Mouse (Mus musculus): ENCODE results near the gene Tymp.

Gene Tymp

DNA sequence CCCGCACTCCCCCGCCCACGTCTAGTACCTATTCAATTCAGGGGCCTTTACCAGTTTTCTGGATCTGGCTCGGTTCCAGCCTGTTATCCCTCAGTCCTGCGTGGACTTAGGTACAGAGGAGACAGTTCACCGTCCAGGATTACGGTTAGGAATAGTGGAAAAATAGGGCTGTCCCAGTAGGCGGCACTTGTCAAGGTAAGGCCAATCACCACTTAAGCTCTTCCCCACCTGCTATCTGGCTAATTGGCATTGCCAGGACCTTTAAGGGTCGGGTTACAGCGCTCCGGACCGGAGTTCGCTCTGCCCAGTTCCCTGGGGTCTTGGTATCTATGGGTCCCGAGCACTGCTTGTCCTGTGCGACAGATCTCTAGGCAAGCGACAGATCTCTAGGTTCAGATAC lies at the start of gene Tymp:
Gene Tymp, minus strand, starts transcription at position 83 of the 400 bp plus-strand sequence.
- DNase-seq (ENCODE audit: low spot score in 2 of 2): no peak

DNA sequence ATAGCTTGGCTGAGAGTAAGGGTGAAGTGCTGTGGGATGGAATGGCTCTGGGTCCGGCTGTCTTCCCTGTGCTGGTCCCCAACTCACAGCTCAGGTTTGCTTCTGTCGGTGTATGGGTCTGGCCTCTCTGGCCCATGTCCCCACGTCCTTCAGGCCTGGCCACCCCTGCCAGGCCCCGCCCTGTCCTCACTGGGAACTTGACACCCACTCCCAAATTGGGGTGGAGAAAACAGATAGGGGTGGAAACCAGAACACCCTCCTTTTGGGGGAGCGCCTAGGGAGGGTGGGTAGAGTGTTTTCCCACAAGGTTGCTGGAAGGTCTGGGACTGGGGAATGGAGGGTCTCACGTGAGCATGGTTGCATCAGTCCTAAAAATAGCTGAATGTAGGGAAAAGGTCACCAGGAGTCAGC lies 48.9 kb upstream of the Tymp start, which contains the start of gene Cpt1b:
Gene Cpt1b, minus strand, starts transcription at position 153 of the 411 bp plus-strand sequence.
- DNase-seq (ENCODE audit: low spot score in 2 of 2): no peak

DNA sequence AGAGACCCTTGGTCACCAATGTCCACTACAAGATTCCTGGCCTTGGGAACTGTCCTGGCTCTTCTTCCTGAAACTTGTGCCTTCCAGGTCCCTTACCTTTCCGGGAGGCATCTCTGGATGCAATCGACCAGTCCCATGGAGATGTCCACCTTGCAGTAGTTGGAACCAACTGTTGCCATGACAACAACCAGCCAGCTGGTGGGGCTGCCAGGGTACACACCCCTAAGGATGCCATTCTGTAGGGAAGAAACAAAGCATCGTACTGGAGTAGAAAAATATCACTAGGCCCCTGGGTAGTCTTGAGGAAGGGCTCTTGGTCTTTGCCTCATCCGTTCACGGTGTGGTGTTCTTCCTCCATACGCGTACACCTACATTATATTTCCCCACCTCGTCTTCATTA lies 47.8 kb upstream of the Tymp start:
- no peak for DNase-seq (ENCODE audit: low spot score in 2 of 2)

DNA sequence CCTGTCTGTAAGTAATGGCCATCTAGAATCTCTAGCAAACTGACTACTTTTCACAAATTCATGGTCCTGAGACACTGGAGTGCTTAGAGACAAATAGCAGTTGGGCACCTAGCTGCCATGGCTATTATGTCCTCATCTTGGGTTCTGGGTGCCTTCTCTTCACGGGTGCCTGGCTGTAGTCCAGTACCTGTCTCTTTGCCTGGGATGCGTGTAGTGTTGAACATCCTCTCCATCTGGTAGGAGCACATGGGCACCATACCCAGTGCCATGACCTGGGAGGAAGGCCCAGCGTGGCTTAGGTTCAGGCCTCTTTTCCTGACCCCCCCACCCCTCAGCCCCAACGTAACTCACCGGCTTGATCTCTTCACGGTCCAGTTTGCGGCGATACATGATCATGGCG lies 45.1 kb upstream of the Tymp start:
- no peak for DNase-seq (ENCODE audit: low spot score in 2 of 2)

DNA sequence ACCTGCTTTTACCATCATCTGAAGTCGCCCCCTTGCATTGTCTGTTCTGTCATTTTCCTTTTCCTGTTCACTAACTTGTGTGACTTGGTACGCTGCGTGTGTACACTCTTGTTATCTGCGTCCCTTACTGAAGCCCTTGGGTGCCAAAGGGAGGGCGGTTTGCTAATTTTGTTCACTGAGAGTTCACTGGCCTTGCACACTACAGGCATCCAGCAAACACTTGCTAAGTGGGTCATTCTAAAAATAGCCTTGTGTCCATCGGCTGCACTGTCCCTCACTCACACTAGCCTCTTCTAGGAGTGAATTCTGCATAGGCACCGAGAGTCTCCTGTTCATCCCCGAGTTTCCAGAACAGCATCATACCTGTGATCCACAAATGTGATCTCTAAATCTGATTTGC lies 38.4 kb upstream of the Tymp start:
- DNase-seq (ENCODE audit: low spot score in 2 of 2): no peak

DNA sequence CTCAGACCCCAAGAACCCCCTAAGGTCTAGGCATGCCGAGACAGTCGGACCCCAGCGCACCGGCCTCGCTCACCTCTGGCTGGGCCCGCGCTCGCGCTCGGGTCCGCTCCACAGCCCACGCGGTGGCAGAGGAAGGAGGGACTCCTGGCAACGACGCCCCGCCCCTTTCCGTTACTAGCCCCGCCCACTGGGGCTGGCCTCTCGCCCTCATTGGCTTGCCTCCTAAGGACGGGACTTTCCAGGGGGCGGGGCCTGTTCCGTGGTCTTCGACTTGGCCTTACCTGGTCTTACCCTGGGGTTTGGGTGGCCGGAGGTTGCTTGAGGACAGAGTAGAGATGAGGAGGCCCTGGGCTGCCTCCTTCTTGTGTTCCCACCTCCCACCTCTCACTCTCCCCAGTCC lies 33.3 kb upstream of the Tymp start, which contains the start of gene Syce3:
Gene Syce3, minus strand, starts transcription at position 386 of the 400 bp plus-strand sequence.
- DNase-seq (ENCODE audit: low spot score in 2 of 2): no peak

DNA sequence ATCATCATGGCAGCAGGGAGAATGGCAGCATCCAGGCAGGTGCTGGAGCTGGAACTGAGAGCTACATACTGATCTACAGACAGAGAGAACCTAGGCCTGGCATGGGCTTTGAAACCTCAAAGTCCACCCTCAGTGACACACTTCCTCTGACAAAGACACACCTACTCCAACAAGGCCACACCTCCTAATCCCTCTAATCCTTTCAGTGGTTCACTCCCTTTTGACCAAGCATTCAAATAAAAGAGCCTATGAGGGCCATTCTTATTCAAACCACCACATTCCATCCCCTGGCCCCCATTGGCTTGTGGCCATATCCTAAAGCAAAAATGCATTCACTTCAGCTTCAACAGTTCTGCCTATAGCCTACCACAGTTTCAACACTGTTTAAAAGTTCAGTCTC lies 29.9 kb upstream of the Tymp start:
- no peak for DNase-seq (ENCODE audit: low spot score in 2 of 2)

DNA sequence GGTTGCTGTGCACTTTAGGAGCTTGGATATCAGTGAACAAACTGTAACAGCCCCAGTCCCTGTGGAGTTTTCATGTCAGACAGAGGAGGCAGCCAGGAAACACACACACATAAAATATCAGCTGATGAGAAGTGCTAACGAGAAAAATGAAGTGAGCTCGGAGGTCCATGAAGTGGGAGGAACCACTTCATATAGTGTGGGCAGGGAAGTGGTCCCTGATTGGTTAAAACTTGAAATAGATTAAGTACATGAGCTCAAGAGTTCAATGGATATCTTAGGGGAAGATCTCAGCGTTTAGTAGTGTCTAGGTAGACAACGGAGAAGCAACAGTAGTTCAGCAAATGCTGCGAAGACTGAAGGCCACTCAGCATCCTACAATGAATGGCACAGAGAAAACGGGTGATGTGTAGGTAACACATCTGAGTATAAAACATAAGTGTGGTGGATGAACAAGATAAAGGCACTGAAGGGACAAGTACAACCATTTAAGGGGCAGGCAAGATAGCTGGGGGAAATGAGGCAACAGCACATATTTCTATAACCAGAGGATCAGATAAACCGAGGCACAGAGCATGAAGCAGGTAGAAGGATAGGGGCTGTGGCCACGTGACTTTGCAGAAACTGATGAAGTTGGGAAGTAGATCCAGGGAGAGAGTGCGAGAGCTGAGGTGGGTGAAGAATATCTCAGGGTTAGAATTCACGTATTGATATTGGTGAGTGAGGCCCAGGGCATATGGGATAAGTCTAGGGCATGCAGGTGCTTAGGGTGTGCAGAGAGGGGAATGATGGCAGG lies 28.2 kb upstream of the Tymp start:
- no peak for DNase-seq (ENCODE audit: low spot score in 2 of 2)

DNA sequence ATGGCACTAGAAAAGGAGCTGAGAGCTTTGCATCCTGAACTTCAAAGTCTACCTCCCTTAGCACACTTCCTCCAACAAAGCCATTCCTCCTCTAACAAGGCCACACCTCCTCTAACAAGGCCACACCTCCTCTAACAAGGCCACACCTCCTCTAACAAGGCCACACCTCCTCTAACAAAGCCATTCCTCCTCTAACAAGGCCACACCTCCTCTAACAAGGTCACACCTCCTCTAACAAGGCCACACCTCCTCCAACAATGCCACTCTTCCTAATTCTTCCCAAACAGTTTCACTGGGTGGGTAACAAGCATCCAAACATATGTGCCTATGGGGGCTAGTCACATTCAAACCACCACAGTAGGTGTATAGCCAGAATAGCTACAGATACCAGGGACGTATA lies 25.6 kb upstream of the Tymp start:
- no peak for DNase-seq (ENCODE audit: low spot score in 2 of 2)

DNA sequence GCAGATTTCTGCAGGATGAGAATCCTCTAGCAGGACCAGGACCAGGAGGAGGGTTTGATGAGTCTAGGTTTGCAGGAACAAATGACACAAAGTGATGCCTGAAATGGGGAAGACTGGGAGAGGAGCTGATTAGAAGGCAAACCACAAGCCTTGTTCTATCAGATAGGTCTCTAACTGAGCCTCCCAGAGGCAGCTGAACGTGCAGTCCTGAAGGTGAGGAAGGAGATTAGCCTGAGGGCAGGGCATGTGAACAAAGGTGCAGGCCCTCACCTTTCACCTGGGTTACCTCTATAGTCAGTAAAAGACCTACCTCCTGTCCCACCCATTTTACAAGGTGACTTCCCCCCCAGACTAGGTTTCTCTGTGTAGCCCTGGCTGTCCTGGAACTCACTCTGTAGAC lies 22.9 kb upstream of the Tymp start:
- DNase-seq (ENCODE audit: low spot score in 2 of 2): no peak

DNA sequence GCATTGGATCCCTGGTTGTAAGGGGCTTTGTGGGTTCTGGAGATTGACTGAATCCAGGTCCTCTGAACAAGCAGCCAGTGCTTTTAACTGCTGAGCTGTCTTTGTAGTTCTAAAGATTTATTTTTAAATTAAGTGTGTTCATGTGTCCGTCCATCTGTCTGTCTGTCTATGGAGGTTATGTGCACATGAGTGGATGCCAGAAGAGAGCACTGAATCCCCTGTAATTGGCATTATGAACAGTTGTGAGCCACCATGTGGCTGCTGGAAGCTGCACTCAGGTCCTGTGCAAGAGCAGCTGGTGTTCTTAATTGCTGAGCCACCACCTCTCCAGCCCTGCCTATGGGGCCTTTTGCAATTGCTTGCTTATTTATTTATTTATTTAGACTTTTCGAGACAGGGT lies 21.3 kb upstream of the Tymp start:
- DNase-seq (ENCODE audit: low spot score in 2 of 2): no peak

DNA sequence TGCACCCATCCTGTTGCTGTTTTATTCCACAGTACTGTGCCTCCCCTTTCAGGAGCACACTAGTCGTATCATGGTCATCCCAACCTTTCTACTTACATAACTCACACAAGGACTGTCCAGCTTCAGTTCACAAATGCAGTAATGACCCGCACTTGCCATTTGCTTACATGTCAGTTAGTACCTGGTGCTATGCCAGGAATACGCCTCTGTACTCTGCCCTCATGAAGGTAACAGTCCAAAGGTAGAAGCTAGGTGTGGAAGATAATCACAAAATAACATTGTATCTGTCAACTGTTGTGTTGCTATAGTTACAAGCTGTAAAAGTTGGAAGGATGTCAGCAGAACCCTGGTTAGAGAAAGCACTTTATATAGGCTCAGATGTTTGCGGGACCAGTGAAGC lies 20.0 kb upstream of the Tymp start:
- DNase-seq (ENCODE audit: low spot score in 2 of 2): no peak

DNA sequence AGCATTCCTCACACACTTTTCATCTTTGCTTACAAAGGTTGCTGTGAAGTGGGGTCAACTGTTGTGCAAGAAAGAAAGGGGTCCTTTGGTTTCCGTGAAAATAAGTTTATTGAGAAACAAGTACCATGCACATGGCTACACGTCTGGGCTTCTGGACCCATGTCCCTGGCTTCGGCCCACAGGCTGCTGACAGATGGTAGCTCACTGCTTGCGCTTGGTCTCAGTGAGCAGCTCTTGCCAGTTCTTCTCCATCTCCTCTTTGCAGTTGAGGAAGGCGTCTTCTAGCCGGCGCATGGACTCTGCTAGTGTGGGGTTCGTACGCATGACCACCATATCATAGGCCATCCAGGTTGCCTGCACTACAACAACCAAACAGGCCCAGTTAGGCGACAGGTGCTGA lies 13.2 kb upstream of the Tymp start:
- DNase-seq (ENCODE audit: low spot score in 2 of 2): no peak

DNA sequence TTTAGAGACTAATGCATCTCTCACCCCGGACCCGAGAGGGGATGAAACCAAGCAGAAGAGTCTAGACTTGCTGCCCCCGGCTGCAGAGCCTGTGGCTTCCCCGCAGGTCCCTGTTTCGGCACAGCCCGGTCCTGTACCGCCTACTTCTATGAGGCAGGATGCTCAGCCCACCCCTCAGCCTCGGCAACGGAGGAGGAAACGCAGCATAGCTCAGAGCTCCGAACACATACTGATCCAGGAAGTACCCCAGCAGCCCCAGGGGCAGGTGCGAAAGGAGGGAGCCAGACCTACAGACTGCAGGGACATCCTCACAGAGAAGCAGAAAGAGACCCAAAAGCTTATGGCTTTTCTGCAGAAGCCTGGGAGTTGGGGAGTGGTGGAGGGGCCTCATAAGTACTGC lies 10.3 kb upstream of the Tymp start:
- DNase-seq (ENCODE audit: low spot score in 2 of 2): no peak

DNA sequence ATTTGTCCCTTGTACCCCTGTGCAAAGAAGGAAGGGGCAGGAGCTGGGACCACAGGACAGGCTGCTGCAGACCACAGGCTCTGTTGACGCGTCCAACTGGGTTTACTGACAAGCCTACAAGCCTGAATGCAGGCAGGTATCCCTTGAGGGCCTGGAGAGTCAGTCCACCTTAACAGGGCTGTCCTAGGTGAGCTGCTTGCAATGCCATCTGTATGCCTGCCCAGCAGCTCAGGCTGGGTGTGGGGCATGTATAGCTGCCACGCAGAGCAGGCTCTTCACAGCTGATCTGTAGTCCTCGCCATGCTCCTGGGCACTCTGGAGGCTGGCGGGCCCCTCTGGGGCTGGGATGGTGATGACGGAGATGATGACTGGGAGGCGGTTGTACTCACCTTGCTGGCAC lies 7.8 kb upstream of the Tymp start, which contains the start of gene Klhdc7b:
Gene Klhdc7b, plus strand, starts transcription at position 301 of the 400 bp plus-strand sequence.
- DNase-seq (ENCODE audit: low spot score in 2 of 2): no peak

DNA sequence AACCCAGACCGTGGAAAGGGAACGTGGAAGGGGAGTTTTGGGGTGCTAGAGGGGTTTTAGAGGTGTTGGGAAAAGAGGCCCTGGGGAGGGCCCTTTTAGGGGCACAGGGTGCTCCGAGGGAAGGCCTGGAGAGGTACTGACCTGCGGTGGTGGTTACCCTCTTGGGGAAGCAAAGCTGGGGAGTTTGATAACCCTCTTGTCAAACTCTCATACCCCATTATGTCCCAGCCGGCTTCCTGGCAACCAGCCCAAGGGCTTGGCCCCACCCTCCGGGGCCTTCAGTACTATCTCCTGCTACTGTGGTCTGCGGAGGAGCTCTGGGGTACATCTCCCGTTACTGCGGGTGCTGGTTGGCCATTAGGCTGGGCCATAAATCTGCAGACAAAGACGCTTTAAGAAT lies 2.6 kb upstream of the Tymp start:
- DNase-seq (ENCODE audit: low spot score in 2 of 2): no peak

DNA sequence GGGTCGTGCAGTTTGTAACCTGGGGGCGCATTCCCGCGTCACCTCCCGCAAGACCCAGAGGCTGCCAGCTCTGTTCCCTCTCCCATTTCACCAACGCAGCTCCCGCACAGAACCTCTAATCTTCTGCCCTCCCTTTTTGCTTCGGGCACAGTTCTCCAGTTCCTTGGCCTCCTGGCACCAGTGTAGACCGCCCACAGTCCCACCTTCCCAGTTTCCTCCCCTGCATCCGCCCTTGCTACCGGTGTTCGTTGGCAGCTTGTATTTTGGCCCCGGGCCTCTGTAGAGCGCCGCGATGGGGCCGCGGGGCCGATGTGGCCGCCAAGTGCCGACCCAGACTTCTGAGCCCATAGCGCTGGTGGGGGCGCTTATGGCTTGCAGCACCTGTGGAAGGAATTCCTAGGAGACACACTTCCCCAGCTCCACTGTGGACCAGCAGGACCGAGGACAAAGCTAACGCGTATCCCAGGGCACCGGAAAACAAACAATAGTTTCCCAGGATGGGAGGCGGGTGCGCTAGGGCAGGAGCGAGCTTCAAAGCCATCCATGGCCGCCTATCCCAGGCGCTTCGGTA lies 2.1 kb upstream of the Tymp start, which contains the start of gene Odf3b:
Gene Odf3b, minus strand, starts transcription at position 452 of the 571 bp plus-strand sequence.
- DNase-seq (ENCODE audit: low spot score in 2 of 2): no peak

DNA sequence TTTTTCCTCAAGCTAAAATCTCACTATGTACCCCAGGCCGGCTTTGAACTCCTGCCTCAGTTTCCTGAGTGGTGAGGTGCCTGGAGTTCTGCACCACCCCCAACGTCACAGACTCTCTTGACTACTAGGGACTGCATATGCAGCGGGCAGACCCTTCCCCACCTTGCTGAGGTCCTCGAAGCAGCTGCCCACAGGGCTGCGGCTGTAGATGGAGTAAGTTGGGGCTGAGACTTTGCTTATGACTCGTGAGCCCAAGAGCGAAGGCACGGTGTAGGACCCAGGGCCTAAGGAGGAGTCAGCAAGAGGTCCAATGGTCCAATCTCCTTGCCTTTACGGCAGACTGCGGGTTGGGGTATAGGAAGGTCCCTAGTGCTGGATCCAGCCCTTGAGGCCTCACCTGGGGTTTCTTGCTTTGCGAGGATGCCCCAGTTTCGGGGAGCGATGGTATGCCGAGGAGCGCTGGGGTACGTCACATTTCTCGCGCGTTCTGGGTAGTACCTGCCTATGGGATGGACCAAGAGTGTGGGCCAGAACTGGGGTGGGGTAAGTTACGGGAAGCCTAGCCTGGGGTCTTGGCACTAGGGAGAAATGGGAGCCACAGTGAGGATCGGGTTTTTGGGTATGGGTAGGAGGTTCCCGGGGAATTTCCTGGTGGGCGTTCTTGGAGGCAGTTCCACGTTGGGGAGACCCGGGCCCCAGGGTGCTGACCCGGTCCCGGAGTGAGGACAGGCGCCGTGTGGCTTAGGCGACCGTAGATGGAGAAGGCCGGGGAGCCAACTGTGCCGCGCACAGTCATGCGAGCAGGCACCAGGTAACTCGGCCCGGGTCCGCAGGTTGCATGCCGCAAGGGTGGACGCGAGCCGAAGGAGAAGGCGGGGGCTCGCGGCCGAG lies 1.3 kb upstream of the Tymp start:
- no peak for DNase-seq (ENCODE audit: low spot score in 2 of 2)

DNA sequence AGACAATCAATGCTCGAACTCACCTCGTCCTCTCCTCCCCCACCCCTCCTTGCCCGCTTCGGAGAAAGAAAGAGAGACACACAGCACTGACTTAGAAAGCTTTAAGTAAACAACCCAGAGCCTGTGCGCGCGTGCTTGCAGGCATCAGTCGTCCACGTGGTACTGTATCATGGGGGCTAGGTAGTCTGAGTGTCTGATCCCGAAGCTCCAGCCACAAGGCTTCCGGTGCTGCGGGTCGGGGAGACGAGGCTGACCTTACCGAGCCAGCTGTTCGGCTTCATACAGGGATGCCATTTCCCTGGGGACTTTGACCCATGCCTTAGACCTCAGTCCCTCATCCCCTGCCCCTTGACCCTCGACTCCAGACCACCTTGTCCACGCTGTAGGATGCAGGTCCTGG lies 523 bp upstream of the Tymp start:
- no peak for DNase-seq (ENCODE audit: low spot score in 2 of 2)

DNA sequence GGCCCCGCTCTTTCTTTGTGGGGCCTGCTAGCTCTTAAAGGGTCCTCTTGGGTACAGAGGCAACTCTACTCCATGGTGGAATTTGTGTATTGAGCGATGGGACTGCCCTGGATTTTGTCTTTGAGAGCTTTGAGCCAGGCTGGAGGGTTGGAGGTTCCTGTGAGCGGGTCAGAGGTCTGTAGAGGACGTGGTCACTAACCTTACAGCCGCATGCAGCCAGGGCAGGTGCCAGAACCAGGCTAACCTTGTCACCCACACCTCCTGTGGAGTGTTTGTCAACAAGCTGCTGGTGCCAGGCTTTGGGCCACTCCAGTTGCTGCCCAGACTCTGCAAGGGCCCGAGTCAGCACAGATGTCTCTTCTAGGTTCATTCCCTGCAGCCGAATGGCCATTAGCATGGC lies 799 bp downstream of the Tymp start:
- no peak for DNase-seq (ENCODE audit: low spot score in 2 of 2)

DNA sequence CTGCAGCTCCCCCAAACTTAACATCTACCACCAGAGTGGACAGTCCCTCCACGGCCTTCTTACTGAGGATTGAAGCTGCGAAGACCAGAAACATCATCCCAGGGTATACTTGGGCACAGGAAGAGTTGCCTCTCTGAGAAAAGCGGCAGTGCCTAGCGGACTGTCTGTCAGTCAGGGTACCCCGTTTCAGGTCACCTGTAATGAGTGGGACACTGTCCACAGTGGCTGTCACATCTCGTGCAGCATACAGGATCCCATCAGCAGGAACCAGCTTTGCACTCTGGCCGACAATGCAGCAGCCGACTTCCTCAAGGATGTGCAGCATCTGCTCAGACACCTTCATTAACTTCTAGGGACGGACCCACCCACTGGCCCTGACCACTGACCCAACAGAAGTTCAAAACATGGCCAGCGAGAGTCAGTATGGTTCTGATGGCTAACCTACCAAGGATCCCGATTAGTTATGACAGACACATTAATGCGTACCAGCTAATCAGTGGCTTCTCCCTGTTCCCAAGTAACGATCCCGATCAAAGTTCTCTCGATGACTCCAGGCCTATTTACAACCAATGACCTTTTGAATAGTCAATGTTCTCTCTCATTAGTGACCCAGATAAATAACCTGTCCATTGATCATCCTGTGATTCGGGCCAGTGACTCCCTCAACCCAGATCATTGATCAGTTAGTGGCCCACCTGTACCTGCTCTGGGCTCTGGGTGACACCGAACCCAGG lies 1.9 kb downstream of the Tymp start:
- DNase-seq (ENCODE audit: low spot score in 2 of 2): no peak

DNA sequence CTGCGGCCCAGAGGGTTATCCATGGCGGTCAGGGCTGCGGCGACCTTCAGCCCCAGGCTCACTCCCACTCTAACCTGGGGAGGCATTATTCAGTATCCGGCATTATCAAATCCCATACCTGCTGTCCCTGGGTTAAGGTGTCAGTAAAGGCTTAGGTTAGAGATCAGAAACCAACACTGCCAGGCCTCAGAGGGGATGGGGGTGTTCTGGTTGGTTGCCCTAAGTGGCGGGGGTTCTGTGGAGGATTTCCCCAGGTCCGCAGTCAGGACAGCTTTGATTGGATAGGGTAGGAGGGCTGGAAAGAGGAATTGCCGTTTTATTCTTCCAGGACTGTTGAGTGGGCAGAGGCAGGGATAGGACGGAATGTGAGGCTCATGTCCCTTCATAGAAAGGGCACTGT lies 2.5 kb downstream of the Tymp start:
- DNase-seq (ENCODE audit: low spot score in 2 of 2): no peak
